Mouse (Mus musculus) heart, embryonic 14.5 days (tissue): Measurements from ENCODE around the gene Atoh1. TPM values are rescaled to one million over a fixed set of nuclear protein-coding genes. Genes with fewer than 3 reads are reported as not detected.
A peak's percentile ranks its signal among the peaks of the same experiment; 100 is the strongest.

ENCODE experiments used
- ATAC-seq: fragments of 200-750 bp; cut with Nextera tagmentation; 2 replicates; pipeline ENCODE4 v1.8.0; 2017; ENCODE audit warnings: low read depth, moderate TSS enrichment; ENCODE audit not compliant: insufficient number of reproducible peaks, insufficient read depth, low FRiP score
- H3K27ac ChIP-seq, 2 experiments: fragments of 200-500 bp in 1 of 2; fragments of 300-500 bp in 1 of 2; sonication (generic) in 1 of 2; replicated peaks in 1 of 2; 2 replicates each; pipeline ENCODE4 v1.5.1; 2012 to 2014; ENCODE audit warnings: low read depth in 2 of 2, low read length in 2 of 2, control low read depth in 1 of 2, mild to moderate bottlenecking in 1 of 2, mixed read lengths in 1 of 2; ENCODE audit not compliant: control insufficient read depth in 1 of 2, insufficient read depth in 1 of 2
- H3K27me3 ChIP-seq: fragments of 300-500 bp; sonication (generic); 2 replicates; pipeline ENCODE4 v1.6.1; 2014; ENCODE audit warnings: mild to moderate bottlenecking, low read length, control low read depth; ENCODE audit not compliant: control insufficient read depth, insufficient read depth
- H3K36me3 ChIP-seq: fragments of 300-500 bp; sonication (generic); 2 replicates; pipeline ENCODE4 v1.6.1; 2014; ENCODE audit warnings: mild to moderate bottlenecking, control low read depth, low read length, mixed read lengths; ENCODE audit not compliant: control insufficient read depth, insufficient read depth
- H3K4me1 ChIP-seq, 2 experiments: fragments of 200-500 bp in 1 of 2; fragments of 300-500 bp in 1 of 2; sonication (generic) in 1 of 2; 2 replicates each; pipeline ENCODE4 v1.6.1; 2012 to 2014; ENCODE audit warnings: low read length in 2 of 2, control low read depth in 1 of 2, mixed read lengths in 1 of 2; ENCODE audit not compliant: control insufficient read depth in 2 of 2, insufficient read depth in 2 of 2
- H3K4me2 ChIP-seq: fragments of 300-500 bp; sonication (generic); 2 replicates; pipeline ENCODE4 v1.6.1; 2014; ENCODE audit warnings: mild to moderate bottlenecking, low read length
- H3K4me3 ChIP-seq, 2 experiments: fragments of 200-500 bp in 1 of 2; fragments of 300-500 bp in 1 of 2; sonication (generic) in 1 of 2; 2 replicates each; pipeline ENCODE4 v1.5.1; 2012 to 2014; ENCODE audit warnings: low read length in 2 of 2, mild to moderate bottlenecking in 2 of 2, control low read depth in 1 of 2, low read depth in 1 of 2, moderate library complexity in 1 of 2; ENCODE audit not compliant: control insufficient read depth in 1 of 2, insufficient read depth in 1 of 2
- H3K9ac ChIP-seq: fragments of 300-500 bp; sonication (generic); 2 replicates; pipeline ENCODE4 v1.6.1; 2014; ENCODE audit warnings: mild to moderate bottlenecking, low read length
- H3K9me3 ChIP-seq: fragments of 300-500 bp; sonication (generic); 2 replicates; pipeline ENCODE4 v1.6.1; 2016; ENCODE audit warnings: low read length, control low read depth; ENCODE audit not compliant: control insufficient read depth
- WGBS: fragments of 180-500 bp; shearing (Covaris S2); extraction: QIAGEN DNeasy Blood & Tissue Kit; methylation state at CpG from one replicate; pipeline ENCODE4 v1.1.7; 2014; 5-methylcytosine and 5-hydroxymethylcytosine counted together
- polyA plus RNA-seq: library from polyadenylated mRNA; unstranded; fragments of >200 nt; fragmentation: Nextera tagmentation; extraction: Ambion mirVana; gene quantifications from 2 replicates; pipeline ENCODE4 v1.2.1, GENCODE M21; 2014

The Atoh1 gene
- not detected in 2 replicates for polyA plus RNA-seq

DNA sequence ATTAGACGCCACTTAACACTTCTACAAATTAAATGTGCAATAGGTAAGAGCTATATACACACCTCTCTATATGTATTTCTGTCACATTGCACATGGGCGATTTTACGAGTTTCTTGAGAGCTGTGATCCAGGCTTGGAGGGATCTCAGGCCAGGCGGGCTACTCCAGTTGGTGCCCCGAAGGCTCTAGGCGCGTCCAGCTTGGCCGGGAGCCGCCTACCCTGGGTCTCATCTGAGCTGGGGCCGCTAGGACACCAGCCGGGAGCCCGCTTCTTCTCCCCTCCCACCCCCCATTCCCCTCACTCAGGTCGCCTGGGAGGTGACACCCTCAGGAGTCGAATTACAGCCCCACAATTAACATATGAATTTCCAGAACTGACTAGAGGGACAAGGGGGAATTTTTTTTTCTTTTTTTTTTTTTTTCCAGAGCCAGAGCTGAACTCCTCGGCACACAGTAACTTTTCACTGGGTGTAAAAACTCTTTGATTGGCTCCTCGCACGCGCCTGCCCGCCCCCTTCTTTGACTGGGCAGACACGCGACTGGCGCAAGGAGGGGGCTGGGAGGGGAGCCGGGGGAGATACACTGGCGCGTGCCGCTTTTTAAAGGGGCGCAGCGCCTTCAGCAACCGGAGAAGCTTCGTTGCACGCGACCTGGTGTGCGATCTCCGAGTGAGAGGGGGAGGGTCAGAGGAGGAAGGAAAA lies at the start of gene Atoh1:
Gene Atoh1 (plus strand): TSS at position 627 of the 700 bp plus-strand sequence.
- ATAC-seq = peak; percentile 79
- Histone ChIP-seq H3K27ac (no peak within 1 kb of the TSS), H3K36me3 (no peaks in the 10 kb centered on the region), H3K9ac (peak within 1 kb of the TSS; percentile 63), H3K4me1 (peaks cover 6 to 16% of the 10 kb centered on the region in 2 experiments; a peak in 3 of 4 replicates), H3K4me2 (peak within 1 kb of the TSS; percentile 96), H3K9me3 (no peaks in the 10 kb centered on the region), H3K4me3 (peak within 1 kb of the TSS; percentile 48 to 51), H3K27me3 (peaks cover 63% of the 10 kb centered on the region)
- under 1% methylated on average over 33 of the region's 34 CpGs for WGBS

DNA sequence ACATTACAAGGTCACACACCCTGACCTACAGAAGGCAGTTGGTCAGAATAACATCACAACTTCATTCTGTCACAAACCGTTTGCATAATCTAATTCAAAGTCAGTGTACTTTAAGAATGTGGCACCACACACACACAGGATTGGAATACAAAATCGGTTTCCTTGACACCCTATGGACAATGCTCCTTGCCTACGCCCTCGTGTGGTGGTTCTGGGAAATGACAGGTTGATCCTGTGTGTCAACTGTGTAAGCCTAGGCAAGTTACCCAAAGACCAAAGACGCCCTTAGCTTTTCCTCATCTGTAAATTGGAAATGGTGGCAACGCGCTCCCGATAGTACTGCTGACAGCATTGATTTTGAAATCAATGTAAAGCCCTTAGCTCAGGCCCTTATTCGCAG lies 45.0 kb upstream of the Atoh1 start:
- H3K9me3 ChIP-seq = no peaks in the 10 kb centered on the region
- 33% methylated on average over 9 of the region's 9 CpGs for WGBS
- ATAC-seq = no peak
- H3K36me3 ChIP-seq = no peaks in the 10 kb centered on the region
- H3K27ac ChIP-seq = no peak overlapping the region
- H3K27me3 ChIP-seq = peaks cover 20% of the 10 kb centered on the region; the same call in 1 of the 2 replicates
- no peak overlapping the region for H3K9ac ChIP-seq
- H3K4me1 ChIP-seq = no peaks in the 10 kb centered on the region; a peak in 1 of 4 replicates
- no peak overlapping the region for H3K4me3 ChIP-seq
- no peak overlapping the region for H3K4me2 ChIP-seq

DNA sequence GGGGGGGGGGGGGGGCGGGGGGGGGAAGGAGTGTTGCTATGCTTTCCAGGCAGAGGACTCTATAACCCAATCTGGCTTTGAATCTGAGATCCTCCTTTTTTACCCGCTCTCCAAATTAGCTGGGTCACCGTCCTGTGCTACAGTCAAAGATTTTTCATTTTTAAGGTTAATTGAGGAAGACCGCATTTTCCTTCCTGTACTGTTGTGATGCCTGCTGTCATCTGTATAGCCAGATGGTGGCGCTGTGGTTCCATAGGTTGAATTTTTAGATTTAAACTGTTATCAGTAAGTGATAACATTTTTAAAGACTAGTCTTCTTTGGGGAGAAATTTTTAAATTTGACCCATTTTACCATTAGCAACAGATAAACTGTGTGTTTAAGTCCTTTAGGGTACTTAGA lies 44.0 kb upstream of the Atoh1 start:
- no peak overlapping the region for H3K4me3 ChIP-seq
- ATAC-seq = no peak
- no peaks in the 10 kb centered on the region for H3K36me3 ChIP-seq
- peaks cover 20% of the 10 kb centered on the region; the same call in 1 of the 2 replicates for H3K27me3 ChIP-seq
- no peaks in the 10 kb centered on the region; a peak in 1 of 4 replicates for H3K4me1 ChIP-seq
- peak overlapping the region; percentile 31; the same call in 1 of the 2 replicates for H3K4me2 ChIP-seq
- H3K9me3 ChIP-seq = no peaks in the 10 kb centered on the region
- 4% methylated on average over 4 of the region's 5 CpGs for WGBS
- no peak overlapping the region for H3K27ac ChIP-seq
- H3K9ac ChIP-seq = no peak overlapping the region

DNA sequence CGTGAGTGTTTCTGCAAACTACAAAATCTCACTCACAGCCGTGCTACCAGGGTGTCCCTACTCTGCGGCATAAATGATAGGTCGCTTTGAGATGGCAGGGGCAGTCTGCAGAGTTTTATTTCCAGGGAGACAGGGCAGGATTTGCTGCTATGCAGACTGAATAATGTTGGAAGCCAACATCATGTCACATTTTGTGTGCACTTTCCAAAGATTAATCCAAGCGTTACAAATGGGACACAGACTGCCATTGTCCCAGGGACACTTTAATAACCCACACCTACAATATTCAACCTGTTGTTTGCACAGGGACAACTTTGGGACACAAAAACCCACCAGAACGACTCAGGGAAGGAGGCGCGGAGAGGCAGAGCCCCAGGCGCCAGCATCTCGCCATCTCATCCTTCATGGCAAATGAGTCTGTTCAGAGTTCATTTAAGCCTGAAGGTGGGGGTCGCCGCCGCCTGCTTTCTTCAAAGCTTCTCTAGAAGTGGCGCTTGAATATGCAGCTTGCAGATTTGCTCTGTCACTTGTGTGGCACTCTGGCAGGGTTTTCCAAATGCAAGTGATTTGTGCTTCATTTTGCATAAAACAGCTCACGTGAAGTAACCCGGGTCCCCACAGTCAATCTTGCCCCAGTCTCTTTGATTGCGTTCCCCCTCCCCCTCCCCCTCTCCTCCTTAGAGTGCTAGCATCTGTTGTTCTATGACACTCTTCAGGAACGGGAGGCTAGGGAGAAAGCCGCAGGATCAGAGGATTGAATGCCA lies 40.6 kb upstream of the Atoh1 start:
- Histone ChIP-seq H3K27me3 (peaks cover 20% of the 10 kb centered on the region; the same call in 1 of the 2 replicates), H3K4me3 (no peak overlapping the region), H3K27ac (no peak overlapping the region), H3K9ac (no peak overlapping the region), H3K9me3 (no peaks in the 10 kb centered on the region), H3K4me1 (no peaks in the 10 kb centered on the region; a peak in 1 of 4 replicates), H3K4me2 (peak overlapping the region; percentile 44), H3K36me3 (no peaks in the 10 kb centered on the region)
- WGBS = 12% methylated on average over 19 of the region's 19 CpGs
- ATAC-seq = no peak

DNA sequence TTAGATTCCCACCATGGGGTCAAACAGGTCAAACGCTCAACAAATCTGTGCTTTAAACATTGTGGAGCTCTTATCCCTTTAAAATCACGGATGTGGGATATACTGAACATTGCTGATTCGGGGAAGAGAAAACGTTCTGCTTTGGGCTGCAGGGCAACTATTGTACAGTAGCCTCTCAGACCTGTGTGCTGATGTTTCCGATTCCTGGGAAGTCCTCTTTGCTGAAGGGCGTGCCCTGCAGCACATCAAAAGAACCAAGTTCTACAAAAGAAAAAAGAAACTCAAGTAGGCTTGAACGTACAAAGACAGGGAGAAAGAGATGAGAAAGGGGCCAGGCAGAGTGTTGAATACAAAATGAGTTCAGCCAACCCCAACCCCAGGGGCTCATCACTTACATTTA lies 34.2 kb upstream of the Atoh1 start:
- Histone ChIP-seq H3K36me3 (no peaks in the 10 kb centered on the region), H3K4me3 (no peak overlapping the region), H3K4me2 (no peak overlapping the region), H3K27me3 (no peaks in the 10 kb centered on the region), H3K4me1 (no peaks in the 10 kb centered on the region), H3K9me3 (no peaks in the 10 kb centered on the region), H3K27ac (no peak overlapping the region), H3K9ac (no peak overlapping the region)
- WGBS = 52% methylated on average over 7 of the region's 7 CpGs
- ATAC-seq = no peak

DNA sequence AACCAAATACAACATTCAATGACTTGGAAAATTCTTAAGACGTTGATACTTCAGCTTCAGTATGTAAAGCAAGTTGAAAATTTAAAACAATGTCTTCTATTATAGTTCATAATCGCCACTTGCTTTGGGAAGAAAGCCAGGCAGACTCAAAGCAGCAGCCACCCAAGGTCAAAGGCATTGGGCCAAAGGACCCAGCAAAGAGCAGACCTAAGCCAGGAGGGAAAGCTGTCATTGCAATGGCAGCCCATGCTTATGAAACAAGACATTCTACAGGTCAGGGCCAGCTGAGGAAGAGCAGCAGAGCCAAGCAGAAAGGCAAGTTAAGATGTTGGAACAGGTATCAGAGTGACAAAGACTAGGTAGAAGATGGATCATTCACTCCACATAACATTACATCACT lies 25.3 kb upstream of the Atoh1 start:
- 74% methylated on average over 2 of the region's 2 CpGs for WGBS
- no peak overlapping the region for H3K9ac ChIP-seq

DNA sequence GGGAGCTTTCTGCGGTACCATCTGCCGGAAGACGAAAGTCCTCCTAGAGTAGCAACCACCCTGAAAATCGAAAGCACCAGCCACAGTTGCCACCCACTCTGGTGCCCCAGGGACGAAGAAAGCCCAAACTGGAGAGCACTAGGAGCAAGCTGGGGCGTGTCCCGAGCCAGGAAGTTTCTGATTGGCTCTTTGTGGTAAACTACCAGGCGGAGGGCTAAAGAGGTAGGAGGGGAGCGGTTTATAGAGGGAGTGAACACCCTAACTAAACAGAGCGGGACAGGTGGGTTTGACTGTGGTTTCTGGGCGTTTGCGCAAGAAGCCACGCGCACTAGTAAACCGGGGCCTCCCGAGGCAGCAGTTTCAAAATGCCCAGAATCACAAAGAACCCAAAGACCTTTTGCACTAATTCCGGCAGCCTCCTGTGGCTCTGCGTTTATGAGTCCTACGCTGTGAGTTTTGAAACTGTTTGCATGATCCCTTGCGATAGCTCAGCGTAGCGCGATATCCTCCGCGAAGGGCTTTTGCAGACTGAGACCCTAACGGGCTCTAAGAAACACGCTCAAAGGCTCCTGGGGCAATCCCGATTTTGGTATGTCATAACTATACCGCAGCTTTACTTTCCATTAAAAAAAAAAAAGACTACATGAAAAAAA lies 1.0 kb upstream of the Atoh1 start:
- WGBS = under 1% methylated on average over 29 of the region's 29 CpGs
- Histone ChIP-seq H3K36me3 (no peaks in the 10 kb centered on the region), H3K9me3 (no peaks in the 10 kb centered on the region), H3K27ac (no peak overlapping the region), H3K9ac (peak overlapping the region; percentile 63), H3K4me3 (peak overlapping the region; percentile 48 to 51), H3K27me3 (peaks cover 58% of the 10 kb centered on the region), H3K4me1 (peaks cover 6 to 16% of the 10 kb centered on the region in 2 experiments; a peak in 3 of 4 replicates), H3K4me2 (peak overlapping the region; percentile 96)
- no peak for ATAC-seq

More for the DNA sequence above, 25.3 kb upstream of the Atoh1 start:
- H3K4me3 ChIP-seq = no peak overlapping the region
- no peak for ATAC-seq
- no peak overlapping the region for H3K27ac ChIP-seq
- no peaks in the 10 kb centered on the region for H3K4me1 ChIP-seq
- H3K4me2 ChIP-seq = no peak overlapping the region
- H3K27me3 ChIP-seq = no peaks in the 10 kb centered on the region
- H3K9me3 ChIP-seq = no peaks in the 10 kb centered on the region
- no peaks in the 10 kb centered on the region for H3K36me3 ChIP-seq
